Mouse (Mus musculus) hindbrain, embryonic 14.5 days (tissue): ENCODE measurements at regions not wholly inside any gene's neighbourhood (a gene's known extent, or its start where the extent isn't known, plus 50 kb on each side); places are given as distances from the start of the nearest gene placed in this dataset.
"Not testable (repeated sequence)": the region's sequence is repeated elsewhere in the genome, so short reads cannot be mapped to it uniquely, and the experiment has no call there.

Experiments
- ATAC-seq: fragments of 200-750 bp; cut with Nextera tagmentation; 2 replicates; pipeline ENCODE4 v1.8.0; 2017; ENCODE audit warnings: moderate number of reproducible peaks, mild to moderate bottlenecking, moderate TSS enrichment, moderate library complexity; ENCODE audit not compliant: low FRiP score
- DNase-seq: peaks from one replicate; pipeline ENCODE4 v3.0.0-alpha.2; 2015; ENCODE audit warnings: low spot score
- H3K27ac ChIP-seq: fragments of 300-500 bp; sonication (generic); 2 replicates; pipeline ENCODE4 v1.5.1; 2014; ENCODE audit warnings: mild to moderate bottlenecking, moderate library complexity
- H3K27me3 ChIP-seq: fragments of 300-500 bp; sonication (generic); 2 replicates; pipeline ENCODE4 v1.6.1; 2014; ENCODE audit warnings: mild to moderate bottlenecking, low read length, mixed read lengths; ENCODE audit not compliant: control insufficient read depth, insufficient read depth
- H3K36me3 ChIP-seq: fragments of 300-500 bp; sonication (generic); replicated peaks from 2 replicates; pipeline ENCODE4 v1.6.1; 2014; ENCODE audit not compliant: control insufficient read depth, insufficient read depth
- H3K4me1 ChIP-seq: fragments of 300-500 bp; sonication (generic); replicated peaks from 2 replicates; pipeline ENCODE4 v1.6.1; 2014; ENCODE audit warnings: antibody characterized with exemption, low read length, mixed read lengths; ENCODE audit not compliant: control insufficient read depth, insufficient read depth
- H3K4me2 ChIP-seq: fragments of 300-500 bp; sonication (generic); replicated peaks from 2 replicates; pipeline ENCODE4 v1.6.1; 2014; ENCODE audit warnings: mild to moderate bottlenecking, moderate library complexity
- H3K4me3 ChIP-seq: fragments of 300-500 bp; sonication (generic); replicated peaks from 2 replicates; pipeline ENCODE4 v1.5.1; 2014; ENCODE audit warnings: mild to moderate bottlenecking, low read length
- H3K9ac ChIP-seq: fragments of 300-500 bp; sonication (generic); 2 replicates; pipeline ENCODE4 v1.6.1; 2014
- H3K9me3 ChIP-seq: fragments of 300-500 bp; sonication (generic); 2 replicates; pipeline ENCODE4 v1.6.1; 2016; ENCODE audit warnings: low read length; ENCODE audit not compliant: control insufficient read depth
- WGBS: fragments of 180-500 bp; shearing (Covaris S2); extraction: QIAGEN DNeasy Blood & Tissue Kit; methylation state at CpG from one replicate; pipeline ENCODE4 v1.1.7; 2014; 5-methylcytosine and 5-hydroxymethylcytosine counted together

DNA sequence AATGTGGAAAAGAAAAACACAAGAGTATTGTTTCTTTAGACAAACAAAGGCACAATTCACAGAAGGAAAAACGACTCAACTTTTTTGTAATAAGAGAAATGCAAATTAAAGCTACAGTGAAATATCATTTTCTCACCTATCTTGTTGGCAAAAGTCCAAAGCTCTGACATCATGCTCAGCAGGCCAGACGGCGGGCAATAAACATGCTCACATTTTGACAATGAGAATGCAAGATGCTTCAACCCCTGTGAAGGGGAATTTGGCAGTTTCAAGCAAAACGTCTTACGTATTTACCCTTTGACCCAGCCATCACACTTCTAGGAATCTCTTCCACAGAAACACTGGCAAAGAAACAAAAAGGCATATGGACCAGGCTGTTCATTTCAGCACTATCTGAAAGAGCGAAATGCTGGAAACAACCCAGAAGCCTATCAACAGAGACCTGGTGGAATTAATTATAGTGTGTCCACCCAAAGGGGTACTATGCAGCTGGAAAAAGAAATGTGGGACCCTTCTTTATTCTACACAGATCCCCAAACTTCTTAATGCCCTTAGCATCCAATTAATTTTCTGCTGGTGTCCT, 203.4 kb upstream of the 2610301B20Rik start:
- DNase-seq = no peak
- H3K9me3 ChIP-seq = no peaks in the 10 kb centered on the region
- 68% methylated on average over 6 of the region's 6 CpGs for WGBS

DNA sequence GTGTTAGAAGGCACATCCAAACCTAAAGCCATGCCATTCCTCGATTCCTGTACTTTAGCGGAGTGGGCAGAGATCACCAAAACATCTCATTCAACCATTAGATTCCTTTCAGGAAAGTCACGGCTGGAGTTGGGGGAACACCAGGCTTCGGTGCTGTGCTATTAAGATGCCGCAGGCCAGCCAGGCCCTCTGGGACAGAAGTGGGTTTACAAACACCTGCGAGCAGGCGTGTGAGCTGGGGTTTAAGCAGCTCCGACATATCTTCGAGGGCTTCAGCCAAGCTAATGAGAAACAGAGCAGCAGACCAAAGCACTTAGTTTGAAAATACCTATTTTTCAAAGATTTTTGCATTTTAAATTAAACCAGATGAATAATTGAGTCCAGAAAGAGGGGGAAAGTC, 183.2 kb upstream of the 2610301B20Rik start:
- Histone ChIP-seq H3K9ac (no peak overlapping the region), H3K36me3 (no peaks in the 10 kb centered on the region), H3K4me1 (no peaks in the 10 kb centered on the region), H3K27me3 (no peaks in the 10 kb centered on the region), H3K27ac (no peak overlapping the region), H3K9me3 (no peaks in the 10 kb centered on the region), H3K4me3 (no peak overlapping the region), H3K4me2 (no peak overlapping the region)
- ATAC-seq = no peak
- DNase-seq = no peak
- whole genome bisulfite sequencing = 81% methylated on average over 9 of the region's 9 CpGs

More for the DNA sequence above, 203.4 kb upstream of the 2610301B20Rik start:
- Histone ChIP-seq H3K27ac (no peak overlapping the region), H3K9ac (no peak overlapping the region), H3K27me3 (no peaks in the 10 kb centered on the region), H3K4me1 (no peaks in the 10 kb centered on the region), H3K4me3 (no peak overlapping the region), H3K4me2 (no peak overlapping the region), H3K36me3 (no peaks in the 10 kb centered on the region)
- ATAC-seq = no peak

DNA sequence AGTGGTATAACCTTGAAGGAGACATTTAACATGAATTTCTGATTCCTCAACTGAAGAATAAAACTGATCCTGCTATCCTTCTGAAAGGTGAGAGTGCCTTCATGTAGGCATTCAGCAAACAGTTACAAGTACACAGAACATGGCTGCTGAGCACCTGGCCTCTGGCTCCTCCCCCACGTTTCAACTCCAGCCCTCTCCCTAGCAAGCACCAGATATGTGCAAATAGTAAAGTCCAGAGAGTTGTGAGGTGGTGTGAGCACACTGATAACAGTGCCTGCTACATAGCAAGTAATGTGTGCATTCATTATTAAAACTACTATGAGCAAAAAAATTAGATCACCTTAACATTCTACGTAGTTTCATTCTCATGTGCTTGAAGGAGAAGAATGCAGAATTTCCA, 181.4 kb upstream of the 2610301B20Rik start:
- H3K9me3 ChIP-seq = no peaks in the 10 kb centered on the region
- H3K4me1 ChIP-seq = no peaks in the 10 kb centered on the region
- no peak overlapping the region for H3K27ac ChIP-seq
- no peak overlapping the region for H3K9ac ChIP-seq
- no peaks in the 10 kb centered on the region for H3K27me3 ChIP-seq
- H3K4me3 ChIP-seq = no peak overlapping the region
- no peaks in the 10 kb centered on the region for H3K36me3 ChIP-seq
- DNase-seq (no peak), ATAC-seq (no peak)
- WGBS = 80% methylated on average over 2 of the region's 2 CpGs
- no peak overlapping the region for H3K4me2 ChIP-seq

DNA sequence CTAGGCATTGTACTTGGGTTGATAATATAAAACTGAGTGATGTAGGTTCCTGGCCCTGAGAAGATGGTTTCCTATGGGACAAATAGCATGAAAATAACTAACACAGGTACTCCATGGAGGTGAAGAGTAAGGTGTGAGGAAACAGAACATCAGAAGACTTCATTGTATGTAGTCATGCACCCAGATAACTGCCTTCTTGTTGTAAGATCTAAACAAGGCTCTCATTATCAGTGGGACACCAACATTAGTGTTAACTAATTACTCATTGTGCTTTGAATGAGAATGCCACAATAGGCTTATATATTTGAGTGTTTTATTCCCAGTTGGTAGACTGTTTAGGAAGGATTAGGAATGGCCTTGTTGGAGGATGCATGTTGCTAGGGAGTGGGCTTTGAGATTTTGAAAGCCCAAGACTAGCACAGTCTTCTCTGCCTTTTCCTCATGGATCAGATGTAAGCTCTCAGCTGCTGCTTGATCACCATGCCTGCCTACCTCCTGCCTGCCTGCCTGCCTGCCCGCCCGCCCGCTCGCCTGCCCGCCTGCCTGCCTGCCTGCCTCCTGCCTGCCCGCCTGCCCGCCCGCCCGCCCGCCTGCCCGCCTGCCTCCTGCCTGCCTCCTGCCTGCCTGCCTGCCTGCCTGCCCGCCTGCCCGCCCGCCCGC, 180.7 kb upstream of the 2610301B20Rik start:
- 45% methylated on average over 4 of the region's 15 CpGs for WGBS
- ATAC-seq (peak; percentile 26; the same call in 1 of the 2 replicates), DNase-seq (no peak)

DNA sequence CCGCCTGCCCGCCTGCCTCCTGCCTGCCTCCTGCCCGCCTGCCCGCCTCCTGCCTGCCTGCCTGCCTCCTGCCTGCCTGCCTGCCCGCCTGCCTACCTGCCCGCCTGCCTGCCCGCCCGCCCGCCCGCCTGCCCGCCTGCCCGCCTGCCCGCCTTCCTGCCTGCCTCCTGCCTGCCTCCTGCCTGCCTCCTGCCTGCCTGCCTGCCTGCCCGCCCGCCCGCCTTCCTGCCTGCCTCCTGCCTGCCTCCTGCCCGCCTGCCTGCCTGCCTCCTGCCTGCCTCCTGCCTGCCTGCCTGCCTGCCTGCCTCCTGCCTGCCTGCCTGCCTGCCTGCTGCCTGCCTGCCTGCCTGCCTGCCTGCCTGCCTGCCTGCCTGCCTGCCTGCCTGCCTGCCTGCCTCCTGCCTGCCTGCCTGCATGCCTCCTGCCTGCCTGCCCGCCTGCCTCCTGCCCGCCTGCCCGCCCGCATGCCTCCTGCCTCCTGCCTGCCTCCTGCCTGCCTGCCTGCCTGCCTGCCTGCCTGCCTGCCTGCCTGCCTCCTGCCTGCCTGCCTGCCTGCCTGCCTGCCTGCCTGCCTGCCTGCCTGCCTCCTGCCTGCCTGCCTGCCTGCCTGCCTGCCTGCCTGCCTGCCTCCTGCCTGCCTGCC, 180.1 kb upstream of the 2610301B20Rik start:
- H3K4me1 ChIP-seq, ATAC-seq, H3K27me3 ChIP-seq, H3K9me3 ChIP-seq, H3K36me3 ChIP-seq, DNase-seq, H3K4me2 ChIP-seq, H3K9ac ChIP-seq, H3K27ac ChIP-seq: not testable (repeated sequence)
- 55% methylated on average over 6 of the region's 21 CpGs for WGBS
- peak overlapping the region; percentile 23 for H3K4me3 ChIP-seq

More for the DNA sequence above, 180.7 kb upstream of the 2610301B20Rik start:
- no peak overlapping the region for H3K9ac ChIP-seq
- H3K4me2 ChIP-seq = peak overlapping the region; percentile 12; the same call in 1 of the 2 replicates
- no peaks in the 10 kb centered on the region for H3K4me1 ChIP-seq
- H3K27me3 ChIP-seq = no peaks in the 10 kb centered on the region
- H3K27ac ChIP-seq = peak overlapping the region; percentile 33; the same call in 1 of the 2 replicates
- peak overlapping the region; percentile 23 for H3K4me3 ChIP-seq
- H3K9me3 ChIP-seq = no peaks in the 10 kb centered on the region
- no peaks in the 10 kb centered on the region for H3K36me3 ChIP-seq

DNA sequence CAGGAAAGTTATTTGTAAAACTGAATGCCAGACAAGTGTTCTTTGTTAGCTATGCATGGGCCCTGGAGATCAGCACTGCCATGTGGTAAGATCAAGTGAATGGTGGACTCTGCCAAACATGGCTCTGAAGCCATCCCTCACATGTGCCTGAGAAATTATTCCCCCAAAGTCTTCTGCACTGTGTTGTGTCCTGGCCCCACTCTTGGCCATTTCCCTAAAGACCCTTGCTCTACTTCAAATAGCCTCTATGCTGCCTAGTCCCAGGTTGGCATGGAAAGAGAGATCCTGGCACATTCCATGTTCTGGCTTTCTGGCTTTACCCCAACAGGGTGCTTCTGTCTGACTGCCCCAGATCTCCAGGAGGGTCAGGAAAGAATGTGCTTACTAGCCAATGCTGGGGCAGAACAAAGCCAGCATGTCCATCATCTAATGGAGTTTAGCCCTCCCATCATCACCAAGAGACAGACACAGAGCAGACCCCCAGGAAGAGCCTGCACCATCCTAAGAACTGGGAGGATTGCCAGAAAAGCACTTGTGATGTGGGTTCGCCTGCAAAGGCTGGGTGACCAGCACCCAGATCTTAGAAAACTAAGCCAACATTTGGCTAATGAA, 177.0 kb upstream of the 2610301B20Rik start:
- H3K4me1 ChIP-seq = no peaks in the 10 kb centered on the region
- peak; percentile 64; the same call in 1 of the 2 replicates for ATAC-seq
- H3K27me3 ChIP-seq = no peaks in the 10 kb centered on the region
- no peak overlapping the region for H3K4me3 ChIP-seq
- 78% methylated on average over 1 of the region's 1 CpGs for WGBS
- H3K4me2 ChIP-seq = no peak overlapping the region
- no peak overlapping the region for H3K27ac ChIP-seq
- H3K9me3 ChIP-seq = no peaks in the 10 kb centered on the region
- no peak overlapping the region for H3K9ac ChIP-seq
- no peaks in the 10 kb centered on the region for H3K36me3 ChIP-seq
- DNase-seq = no peak

DNA sequence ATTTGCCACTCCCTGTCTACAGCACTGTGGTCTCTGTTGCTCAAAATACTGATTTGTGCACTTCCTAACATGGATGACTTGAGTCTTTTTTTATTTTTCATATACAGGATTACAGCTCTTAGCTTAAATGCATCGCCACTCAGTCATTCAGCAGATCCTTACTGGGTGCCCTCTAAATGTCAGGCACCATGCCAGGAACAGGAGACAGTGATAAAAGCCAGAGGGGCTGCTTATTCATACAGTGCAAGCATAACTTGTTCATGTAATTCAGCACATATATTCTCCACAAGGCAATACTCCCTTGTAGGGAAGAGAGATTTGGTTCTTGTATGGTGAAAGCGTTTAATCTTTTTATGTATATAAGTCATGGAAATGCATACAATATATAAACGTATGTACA, 175.7 kb upstream of the 2610301B20Rik start:
- Histone ChIP-seq H3K9ac (no peak overlapping the region), H3K4me3 (no peak overlapping the region), H3K4me2 (no peak overlapping the region), H3K27ac (no peak overlapping the region), H3K9me3 (no peaks in the 10 kb centered on the region), H3K36me3 (no peaks in the 10 kb centered on the region), H3K27me3 (no peaks in the 10 kb centered on the region), H3K4me1 (no peaks in the 10 kb centered on the region)
- ATAC-seq (no peak), DNase-seq (no peak)
- 90% methylated on average over 3 of the region's 3 CpGs for WGBS

DNA sequence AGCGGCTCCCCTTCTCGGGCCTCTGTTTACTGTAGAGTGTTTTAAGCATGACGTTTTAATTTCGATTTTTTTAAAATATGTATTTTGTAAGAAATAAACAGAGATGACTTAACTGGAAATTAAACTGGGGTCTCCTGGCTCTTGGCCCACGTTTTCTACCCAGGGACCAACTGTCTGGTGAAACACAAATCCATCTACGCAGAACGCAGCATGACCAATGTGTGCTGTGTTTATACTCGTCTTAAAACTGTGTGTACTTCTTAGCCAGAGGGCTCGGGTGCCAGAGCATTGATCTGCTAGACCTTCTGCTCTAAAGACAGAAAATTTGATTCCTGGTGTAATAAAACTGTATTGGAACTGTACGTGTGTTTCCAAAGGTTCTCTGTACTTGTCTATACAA, 172.8 kb upstream of the 2610301B20Rik start:
- H3K9me3 ChIP-seq = no peaks in the 10 kb centered on the region
- DNase-seq (no peak), ATAC-seq (no peak)
- no peak overlapping the region for H3K27ac ChIP-seq
- 88% methylated on average over 10 of the region's 10 CpGs for WGBS
- no peaks in the 10 kb centered on the region for H3K27me3 ChIP-seq
- no peak overlapping the region for H3K9ac ChIP-seq
- H3K4me2 ChIP-seq = no peak overlapping the region
- H3K4me3 ChIP-seq = no peak overlapping the region
- H3K36me3 ChIP-seq = no peaks in the 10 kb centered on the region
- no peaks in the 10 kb centered on the region for H3K4me1 ChIP-seq

DNA sequence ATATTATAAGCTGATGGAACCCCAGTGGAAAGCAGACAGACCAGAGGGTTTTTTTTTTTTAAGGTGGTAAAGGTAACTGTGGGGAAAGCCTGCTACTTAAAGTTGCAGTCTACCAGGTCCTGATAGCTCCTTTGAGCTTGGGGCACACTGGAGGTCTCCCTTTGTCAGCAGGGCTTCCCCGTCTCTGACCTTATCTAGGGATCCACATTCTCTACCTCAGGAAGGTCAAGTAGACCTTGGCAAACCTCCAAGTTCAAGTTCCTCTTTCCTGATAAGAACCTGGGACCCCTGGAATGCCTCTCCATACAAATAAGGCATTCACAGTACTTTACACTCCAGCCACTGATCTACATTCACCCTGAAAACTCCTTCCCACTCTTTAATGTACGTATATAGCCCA, 171.1 kb upstream of the 2610301B20Rik start:
- Histone ChIP-seq H3K36me3 (no peaks in the 10 kb centered on the region), H3K9me3 (no peaks in the 10 kb centered on the region), H3K4me3 (no peak overlapping the region), H3K27me3 (no peaks in the 10 kb centered on the region), H3K4me2 (no peak overlapping the region), H3K4me1 (no peaks in the 10 kb centered on the region), H3K27ac (no peak overlapping the region), H3K9ac (no peak overlapping the region)
- ATAC-seq (no peak), DNase-seq (no peak)
- WGBS = 81% methylated on average over 2 of the region's 2 CpGs
